Mouse (Mus musculus) embryonic facial prominence, embryonic 12.5 days (tissue): ENCODE results near the gene Apbb2. TPM values are rescaled to one million over a fixed set of nuclear protein-coding genes. Genes with fewer than 3 reads are reported as not detected.
A peak's percentile ranks its signal among the peaks of the same experiment; 100 is the strongest.

Source experiments
- ATAC-seq: fragments of 200-750 bp; cut with Nextera tagmentation; 2 replicates; pipeline ENCODE4 v1.8.0; 2017; ENCODE audit not compliant: insufficient number of reproducible peaks, insufficient read depth, low FRiP score, low TSS enrichment
- H3K27ac ChIP-seq: fragments of 300-500 bp; sonication (generic); 2 replicates; pipeline ENCODE4 v1.5.1; 2016; ENCODE audit warnings: mild to moderate bottlenecking
- H3K27me3 ChIP-seq: fragments of 300-500 bp; sonication (generic); 2 replicates; pipeline ENCODE4 v1.6.1; 2016; ENCODE audit warnings: mild to moderate bottlenecking, moderate library complexity
- H3K36me3 ChIP-seq: fragments of 300-500 bp; sonication (generic); 2 replicates; pipeline ENCODE4 v1.6.1; 2016; ENCODE audit warnings: mild to moderate bottlenecking
- H3K4me1 ChIP-seq: fragments of 300-500 bp; sonication (generic); 2 replicates; pipeline ENCODE4 v1.6.1; 2016
- H3K4me2 ChIP-seq: fragments of 300-500 bp; sonication (generic); replicated peaks from 2 replicates; pipeline ENCODE4 v1.6.1; 2016; ENCODE audit warnings: mild to moderate bottlenecking, moderate library complexity
- H3K4me3 ChIP-seq: fragments of 300-500 bp; sonication (generic); 2 replicates; pipeline ENCODE4 v1.5.1; 2016; ENCODE audit warnings: mild to moderate bottlenecking
- H3K9ac ChIP-seq: fragments of 300-500 bp; sonication (generic); 2 replicates; pipeline ENCODE4 v1.6.1; 2016; ENCODE audit warnings: mild to moderate bottlenecking, moderate library complexity
- H3K9me3 ChIP-seq: fragments of 300-500 bp; sonication (generic); 2 replicates; pipeline ENCODE4 v1.6.1; 2016; ENCODE audit warnings: mild to moderate bottlenecking, moderate library complexity
- WGBS: fragments of 180-500 bp; shearing (Covaris S2); methylation state at CpG from one replicate; pipeline ENCODE4 v1.1.7; 2016; 5-methylcytosine and 5-hydroxymethylcytosine counted together
- polyA plus RNA-seq: library from polyadenylated mRNA; unstranded; fragments of >200 nt; fragmentation: Nextera tagmentation; extraction: Ambion mirVana; gene quantifications from 2 replicates; pipeline ENCODE4 v1.2.1, GENCODE M21; 2016

Apbb2 gene
- polyA plus RNA-seq, 1 experiment from 2014 or later: 53.2 TPM

DNA sequence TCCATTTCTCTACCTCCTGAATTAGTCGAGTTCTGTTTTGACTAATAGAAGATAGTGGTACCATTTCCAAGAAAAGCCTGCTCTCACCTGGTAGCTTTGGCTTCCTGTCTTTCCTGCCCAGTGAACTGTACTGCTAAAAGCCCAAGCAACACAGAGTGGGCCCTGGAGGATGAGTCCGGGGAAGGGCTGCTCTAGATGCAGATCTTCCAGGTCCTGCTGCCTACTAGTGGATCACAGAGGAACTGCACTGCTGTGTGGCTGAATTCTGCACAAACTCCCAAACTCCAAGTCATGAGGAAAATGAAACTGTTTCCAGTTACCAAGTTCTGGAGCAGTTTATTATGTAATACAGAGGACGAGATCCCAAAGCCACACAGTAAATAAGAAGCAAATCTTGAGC is 232.9 kb downstream of the Apbb2 start:
- H3K9ac ChIP-seq: no peak overlapping the region
- H3K36me3 ChIP-seq: no peaks in the 10 kb centered on the region
- no peak for ATAC-seq
- H3K4me1 ChIP-seq: no peaks in the 10 kb centered on the region
- WGBS: 33% methylated on average over 3 of the region's 3 CpGs
- H3K4me2 ChIP-seq: no peak overlapping the region
- H3K4me3 ChIP-seq: no peak overlapping the region
- no peaks in the 10 kb centered on the region for H3K27me3 ChIP-seq
- no peak overlapping the region for H3K27ac ChIP-seq
- H3K9me3 ChIP-seq: no peaks in the 10 kb centered on the region

DNA sequence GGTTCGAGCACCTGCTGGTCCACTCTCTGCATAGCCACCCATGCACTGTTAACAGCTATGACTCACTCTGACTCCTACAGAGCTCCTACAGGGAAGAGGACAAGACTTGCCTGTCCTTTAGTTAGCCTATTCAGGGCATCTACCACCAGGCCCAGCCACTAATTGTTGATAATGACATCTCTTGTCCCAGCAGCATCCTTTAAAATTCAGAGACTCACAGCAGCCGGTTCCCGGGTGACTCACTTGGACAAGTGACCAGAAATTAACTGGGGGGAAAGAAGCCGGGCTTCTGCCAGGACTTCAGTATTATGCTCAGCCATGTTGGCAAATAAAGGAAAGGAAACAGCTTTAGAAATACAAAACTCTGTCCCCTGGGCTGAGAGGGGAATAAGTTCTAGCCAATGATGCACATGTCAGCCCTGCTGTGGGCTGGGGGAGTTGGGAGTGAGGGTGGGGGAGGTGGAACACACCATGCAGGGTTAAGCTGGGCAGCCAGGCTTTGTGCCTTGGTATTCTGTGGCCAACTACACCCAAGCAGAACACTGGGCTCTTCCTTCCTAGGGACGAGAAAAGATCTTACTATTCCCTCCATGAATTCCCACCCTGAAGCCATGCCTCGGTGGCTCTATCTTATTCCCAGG is 233.7 kb downstream of the Apbb2 start:
- ATAC-seq: no peak
- no peaks in the 10 kb centered on the region for H3K4me1 ChIP-seq
- WGBS: 83% methylated on average over 6 of the region's 6 CpGs
- H3K9ac ChIP-seq: no peak overlapping the region
- no peaks in the 10 kb centered on the region for H3K9me3 ChIP-seq
- no peak overlapping the region for H3K4me2 ChIP-seq
- H3K27ac ChIP-seq: no peak overlapping the region
- no peaks in the 10 kb centered on the region for H3K36me3 ChIP-seq
- no peak overlapping the region for H3K4me3 ChIP-seq
- H3K27me3 ChIP-seq: no peaks in the 10 kb centered on the region

DNA sequence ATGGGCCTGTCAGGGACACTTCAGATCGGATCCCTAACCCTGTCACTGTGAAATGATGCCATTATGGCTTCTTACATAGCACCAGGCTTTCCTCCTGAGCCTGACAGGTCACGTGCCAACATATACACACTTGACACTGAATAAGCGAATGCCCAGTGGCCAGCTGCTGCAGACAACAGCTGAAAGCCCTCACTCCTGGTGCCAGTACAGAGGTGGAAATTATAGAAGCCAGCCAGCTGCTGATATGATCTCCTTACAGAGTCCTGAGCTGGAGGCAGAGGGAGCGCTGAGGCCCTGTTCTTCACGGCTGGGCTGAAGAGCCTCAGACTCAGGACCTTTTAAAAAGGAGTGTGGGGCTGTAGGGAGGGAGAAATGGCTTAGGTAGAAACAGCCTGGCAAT is 234.5 kb downstream of the Apbb2 start:
- no peak overlapping the region for H3K4me3 ChIP-seq
- WGBS: 82% methylated on average over 5 of the region's 5 CpGs
- H3K4me2 ChIP-seq: no peak overlapping the region
- H3K27me3 ChIP-seq: no peaks in the 10 kb centered on the region
- H3K27ac ChIP-seq: no peak overlapping the region
- no peaks in the 10 kb centered on the region for H3K4me1 ChIP-seq
- H3K36me3 ChIP-seq: no peaks in the 10 kb centered on the region
- H3K9ac ChIP-seq: no peak overlapping the region
- H3K9me3 ChIP-seq: no peaks in the 10 kb centered on the region
- no peak; the same call in 1 of the 2 replicates for ATAC-seq

DNA sequence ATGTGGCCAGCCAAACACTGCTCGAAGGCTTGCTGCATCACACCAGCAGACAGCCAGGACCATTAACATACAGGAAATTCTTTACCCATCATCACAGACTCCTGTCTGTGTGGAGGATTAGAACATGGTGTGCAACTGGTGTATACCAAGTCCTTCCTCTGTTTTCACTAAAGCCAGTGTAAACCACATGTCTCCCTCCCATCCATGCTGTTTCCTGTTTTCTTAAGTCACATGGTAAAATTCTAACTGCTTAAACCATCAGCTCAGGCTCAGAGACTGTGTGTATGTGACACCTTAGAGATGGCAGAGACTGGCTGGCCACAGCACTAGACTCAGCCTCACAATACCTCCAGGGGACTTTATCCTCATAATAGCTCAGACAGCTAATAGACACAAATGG is 236.5 kb downstream of the Apbb2 start:
- 55% methylated on average over 1 of the region's 1 CpGs for WGBS
- Histone ChIP-seq H3K27me3 (no peaks in the 10 kb centered on the region), H3K36me3 (no peaks in the 10 kb centered on the region), H3K4me1 (no peaks in the 10 kb centered on the region), H3K4me2 (no peak overlapping the region), H3K9ac (no peak overlapping the region), H3K9me3 (no peaks in the 10 kb centered on the region), H3K4me3 (no peak overlapping the region), H3K27ac (no peak overlapping the region)
- no peak for ATAC-seq

DNA sequence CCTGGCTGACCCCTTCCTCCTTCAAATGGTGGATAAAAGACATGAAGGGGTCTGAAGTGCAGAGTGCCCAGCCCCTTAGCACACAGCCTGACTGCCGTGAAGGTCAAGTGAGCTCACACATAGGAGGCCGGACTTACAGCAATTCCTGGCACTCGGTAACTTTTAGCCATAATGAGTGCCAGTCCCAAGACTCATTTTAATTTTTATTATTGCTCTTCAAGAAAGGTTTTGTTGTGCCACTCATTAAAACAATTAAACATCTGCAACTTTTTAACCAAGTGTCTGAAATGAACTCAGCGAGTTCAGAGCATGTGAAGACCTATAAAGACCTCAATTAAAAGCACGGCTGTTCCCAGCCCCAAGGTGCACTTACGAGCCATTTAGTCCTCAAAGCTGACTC is 239.6 kb downstream of the Apbb2 start:
- H3K27me3 ChIP-seq: no peaks in the 10 kb centered on the region
- no peak overlapping the region for H3K9ac ChIP-seq
- H3K4me3 ChIP-seq: no peak overlapping the region
- H3K4me2 ChIP-seq: no peak overlapping the region
- no peak for ATAC-seq
- no peaks in the 10 kb centered on the region for H3K9me3 ChIP-seq
- H3K4me1 ChIP-seq: no peaks in the 10 kb centered on the region
- no peak overlapping the region for H3K27ac ChIP-seq
- whole genome bisulfite sequencing: 61% methylated on average over 6 of the region's 6 CpGs
- H3K36me3 ChIP-seq: no peaks in the 10 kb centered on the region

DNA sequence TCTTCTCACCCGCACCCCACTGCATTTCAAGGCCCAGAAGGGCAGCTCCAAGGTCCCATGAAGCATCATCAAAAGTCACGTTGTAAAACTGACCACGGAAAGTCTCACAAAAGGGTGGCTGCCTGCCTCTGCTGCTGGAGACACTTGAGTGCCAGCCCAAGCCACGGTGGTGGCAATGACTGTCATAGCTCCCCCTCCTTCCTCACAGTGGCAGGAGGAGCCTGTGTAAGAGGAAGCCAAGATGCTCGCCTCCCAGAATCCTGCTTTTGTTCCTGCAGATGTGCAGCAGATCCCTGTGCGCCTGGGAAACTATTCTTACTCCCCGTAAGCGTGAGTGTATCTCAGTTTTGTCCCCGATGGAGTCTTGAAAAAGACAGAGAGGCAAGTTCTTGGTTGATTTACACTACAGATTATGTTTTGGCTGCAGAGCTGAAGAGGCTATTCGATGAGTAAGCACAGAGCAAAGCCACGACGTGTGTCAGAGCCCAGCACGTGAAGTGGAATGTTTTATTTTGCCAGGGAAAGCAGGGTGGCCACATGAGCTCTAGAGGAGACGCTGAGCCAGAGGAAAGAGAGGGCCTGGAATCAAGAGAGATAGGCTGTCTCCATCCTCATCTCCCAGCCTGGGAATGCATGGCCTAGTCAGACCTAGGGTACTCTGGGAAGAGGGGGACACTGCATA is 241.9 kb downstream of the Apbb2 start:
- Histone ChIP-seq H3K27ac (no peak overlapping the region), H3K4me2 (no peak overlapping the region), H3K4me1 (no peaks in the 10 kb centered on the region), H3K9me3 (no peaks in the 10 kb centered on the region), H3K4me3 (no peak overlapping the region), H3K36me3 (no peaks in the 10 kb centered on the region), H3K27me3 (no peaks in the 10 kb centered on the region), H3K9ac (no peak overlapping the region)
- ATAC-seq: no peak
- WGBS: 74% methylated on average over 14 of the region's 14 CpGs

DNA sequence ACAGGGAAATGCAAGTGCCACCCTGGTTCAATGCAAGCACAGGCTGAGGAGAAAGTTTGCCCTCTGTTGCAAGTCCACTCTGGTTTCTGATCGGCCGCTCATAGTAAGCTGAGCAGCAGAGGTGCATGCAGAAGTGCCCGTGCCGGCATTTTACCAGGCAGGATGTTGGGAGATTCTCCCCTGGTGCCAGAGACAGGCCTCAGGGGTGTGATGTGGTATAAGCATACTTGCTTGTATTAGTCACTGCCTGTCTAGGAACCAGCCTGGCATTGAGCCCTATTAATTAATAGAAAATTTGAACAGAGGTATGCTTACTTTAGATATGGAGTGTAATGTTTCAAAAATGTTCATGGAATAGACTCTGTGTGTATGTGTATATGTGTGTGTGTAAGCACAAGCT is 244.2 kb downstream of the Apbb2 start:
- Histone ChIP-seq H3K9me3 (no peaks in the 10 kb centered on the region), H3K9ac (no peak overlapping the region), H3K4me3 (no peak overlapping the region), H3K4me2 (no peak overlapping the region), H3K27ac (no peak overlapping the region), H3K27me3 (no peaks in the 10 kb centered on the region), H3K36me3 (no peaks in the 10 kb centered on the region), H3K4me1 (no peaks in the 10 kb centered on the region)
- WGBS: 94% methylated on average over 4 of the region's 4 CpGs
- ATAC-seq: no peak

DNA sequence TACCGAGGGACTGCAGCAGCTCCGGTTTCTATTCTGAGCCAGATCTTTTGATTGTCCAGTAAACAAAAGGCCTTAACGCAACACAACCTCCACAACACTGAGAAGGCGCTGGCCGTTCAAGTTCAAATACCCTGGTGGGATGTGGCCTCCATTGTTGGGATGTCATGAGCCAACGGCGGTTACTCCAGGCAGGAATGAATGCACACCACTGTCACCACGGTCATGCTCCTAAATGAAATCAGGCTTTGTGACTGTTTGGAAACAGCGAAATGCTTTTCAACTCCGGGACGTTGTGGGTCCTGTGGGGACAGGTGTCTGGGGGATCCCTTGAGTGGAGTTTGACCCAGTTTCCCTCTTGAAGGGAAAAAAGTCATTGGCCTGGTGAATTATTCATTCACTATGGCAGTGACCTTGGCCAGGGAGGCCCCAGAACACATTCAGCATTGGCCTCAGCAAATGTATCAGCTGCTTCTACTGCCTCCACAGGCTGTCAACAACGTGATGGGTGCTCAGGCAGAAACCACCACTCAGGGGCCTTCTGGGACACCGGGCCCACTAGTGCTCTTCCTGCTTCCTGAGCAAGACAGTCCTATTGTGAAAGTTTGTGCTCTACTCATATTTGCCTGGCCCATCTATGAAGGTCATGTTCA is 244.9 kb downstream of the Apbb2 start:
- Histone ChIP-seq H3K27ac (no peak overlapping the region), H3K4me3 (no peak overlapping the region), H3K27me3 (no peaks in the 10 kb centered on the region), H3K4me1 (no peaks in the 10 kb centered on the region), H3K9me3 (no peaks in the 10 kb centered on the region), H3K4me2 (no peak overlapping the region), H3K36me3 (no peaks in the 10 kb centered on the region), H3K9ac (no peak overlapping the region)
- 81% methylated on average over 13 of the region's 13 CpGs for WGBS
- no peak for ATAC-seq

DNA sequence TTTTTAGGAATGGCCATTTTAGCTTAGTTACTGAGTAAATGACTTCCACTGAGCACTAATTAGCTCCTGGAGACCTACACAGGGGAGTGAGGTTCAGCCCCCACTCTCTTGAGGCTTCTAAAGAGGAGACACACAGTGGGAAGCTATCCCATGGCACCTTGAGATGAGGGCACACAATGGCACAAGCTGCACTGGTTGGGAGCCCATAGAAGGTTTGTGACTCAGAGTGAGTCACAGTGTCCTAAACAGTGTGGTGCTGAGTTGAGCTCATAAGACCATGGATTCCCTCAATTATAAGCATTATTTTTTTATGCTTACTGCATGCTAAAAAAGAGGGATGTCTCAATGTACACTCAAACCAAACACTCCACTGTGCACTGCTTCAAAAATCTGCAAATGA is 247.5 kb downstream of the Apbb2 start:
- ATAC-seq: no peak

DNA sequence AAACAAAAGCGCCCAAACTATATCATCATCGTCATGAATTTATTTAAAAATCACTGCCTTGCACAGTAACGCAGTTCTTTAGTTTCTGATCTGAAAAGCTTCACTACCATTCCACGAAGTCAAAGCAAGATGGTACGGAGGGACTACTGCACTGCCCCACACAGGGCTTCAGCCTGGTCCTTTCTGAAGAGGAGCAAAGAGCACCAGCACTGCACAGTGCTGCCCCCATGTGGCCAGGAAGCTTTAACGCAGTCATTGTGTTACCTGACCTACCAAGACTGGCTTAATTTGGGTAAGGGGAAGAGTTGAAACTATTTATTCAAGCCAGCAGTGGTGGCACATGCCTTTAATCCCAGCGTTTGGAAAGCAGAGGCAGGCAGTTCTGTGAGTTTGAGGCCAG is 249.6 kb downstream of the Apbb2 start:
- Histone ChIP-seq H3K9me3 (no peaks in the 10 kb centered on the region), H3K36me3 (no peaks in the 10 kb centered on the region), H3K4me3 (no peak overlapping the region), H3K9ac (no peak overlapping the region), H3K27me3 (no peaks in the 10 kb centered on the region), H3K27ac (no peak overlapping the region), H3K4me1 (peaks cover 20% of the 10 kb centered on the region), H3K4me2 (no peak overlapping the region)
- ATAC-seq: no peak
- WGBS: 40% methylated on average over 7 of the region's 7 CpGs

More for the DNA sequence above, 247.5 kb downstream of the Apbb2 start:
- no peaks in the 10 kb centered on the region for H3K27me3 ChIP-seq
- H3K4me2 ChIP-seq: no peak overlapping the region
- no peaks in the 10 kb centered on the region for H3K36me3 ChIP-seq
- H3K9ac ChIP-seq: no peak overlapping the region
- no peaks in the 10 kb centered on the region for H3K9me3 ChIP-seq
- peaks cover 11% of the 10 kb centered on the region for H3K4me1 ChIP-seq
- no peak overlapping the region for H3K4me3 ChIP-seq
- no peak overlapping the region for H3K27ac ChIP-seq

DNA sequence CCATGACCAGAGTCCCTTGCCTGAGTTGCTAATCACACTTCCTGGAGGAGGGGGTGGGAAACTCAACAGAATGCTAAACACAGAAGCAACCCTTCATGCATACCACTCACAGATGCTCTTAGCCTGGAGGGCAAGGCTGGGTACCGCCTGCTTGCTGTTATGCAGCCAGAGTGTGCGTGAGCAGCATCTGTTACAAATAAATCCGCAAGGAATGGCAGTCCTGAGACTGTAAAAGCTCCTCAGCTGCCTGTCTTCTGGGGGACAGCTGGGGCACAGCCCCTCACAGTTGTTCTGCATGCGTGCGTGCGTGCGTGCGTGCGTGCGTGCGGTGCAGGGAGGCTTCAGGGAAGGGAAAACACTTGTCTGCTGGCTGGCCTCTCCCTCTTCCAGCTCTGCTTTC is 250.9 kb downstream of the Apbb2 start:
- no peak overlapping the region for H3K4me3 ChIP-seq
- H3K9ac ChIP-seq: no peak overlapping the region
- peak overlapping the region; percentile 54; the same call in 1 of the 2 replicates for H3K27ac ChIP-seq
- 38% methylated on average over 11 of the region's 11 CpGs for WGBS
- peaks cover 31% of the 10 kb centered on the region for H3K4me1 ChIP-seq
- H3K27me3 ChIP-seq: no peaks in the 10 kb centered on the region
- H3K4me2 ChIP-seq: 0 out of 2 replicates have a peak overlapping the region, but pooled peaks have one; percentile 3
- no peaks in the 10 kb centered on the region for H3K9me3 ChIP-seq
- H3K36me3 ChIP-seq: no peaks in the 10 kb centered on the region
- peak; percentile 64; the same call in 1 of the 2 replicates for ATAC-seq
